Mouse (Mus musculus): ENCODE results near the gene Speg. TPM values are rescaled to one million over a fixed set of nuclear protein-coding genes. Genes with fewer than 3 reads are reported as not detected.

The Speg gene
- polyA plus RNA-seq, 1 experiment from 2014 or later = 33.5 TPM

DNA sequence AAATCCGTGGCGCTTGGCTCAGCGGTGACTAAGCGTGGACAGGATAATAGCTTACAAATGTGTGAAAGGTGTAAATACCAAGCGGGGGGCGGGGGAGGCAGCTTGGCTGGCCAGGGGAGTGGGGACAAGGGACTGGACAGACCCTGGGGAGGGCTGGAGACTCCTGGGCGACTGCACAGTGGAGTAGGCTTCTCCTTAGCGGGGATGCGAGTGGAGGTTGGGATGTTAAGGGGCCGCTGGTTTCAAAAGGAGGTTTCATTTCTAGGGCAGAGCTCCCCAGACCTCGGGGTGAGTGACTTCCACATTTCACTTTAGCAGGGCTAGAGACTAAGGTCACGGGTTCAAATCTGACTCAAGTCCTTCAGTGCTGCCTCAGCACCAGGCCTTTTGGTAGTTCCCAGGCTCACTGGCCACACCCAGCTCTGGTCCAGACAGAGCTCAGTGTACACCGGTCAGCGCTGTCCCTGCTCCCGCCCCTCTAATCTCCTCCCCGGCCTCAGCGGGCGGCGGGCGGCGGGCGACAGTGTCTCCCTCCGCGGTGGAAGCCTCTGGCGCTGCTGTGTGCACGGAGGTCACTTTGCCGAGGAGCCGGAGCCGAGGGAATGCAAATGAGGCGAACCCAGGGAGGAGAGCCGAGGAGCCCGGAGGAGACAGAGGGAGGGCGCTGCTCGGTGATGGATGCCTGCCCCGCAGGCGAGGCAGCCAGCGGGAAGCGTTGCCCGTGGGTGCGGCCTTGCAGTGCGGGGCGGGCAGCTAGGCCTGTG, 83.1 kb downstream of the Speg start:
- ATAC-seq = peak; percentile 70
- Histone ChIP-seq H3K9me3 (ENCODE audit: control insufficient read depth, low read length) (no peaks in the 10 kb centered on the region), H3K27ac (ENCODE audit: low read length) (peak overlapping the region; percentile 70), H3K9ac (ENCODE audit: low read depth, low read length) (peak overlapping the region; percentile 64), H3K36me3 (ENCODE audit: control insufficient read depth, insufficient read depth, low read length) (no peaks in the 10 kb centered on the region), H3K27me3 (replicated peaks; ENCODE audit: control insufficient read depth, insufficient read depth, low read length) (peaks cover 15% of the 10 kb centered on the region; the same call in 1 of the 2 replicates), H3K4me1 (ENCODE audit: control insufficient read depth, insufficient read depth, low read length) (peaks cover 19% of the 10 kb centered on the region), H3K4me2 (ENCODE audit: low read depth, low read length) (peak overlapping the region; percentile 63), H3K4me3 (ENCODE audit: low read length) (peak overlapping the region; percentile 42)
- 4% methylated on average over 38 of the region's 42 CpGs for WGBS

- no peaks in the 10 kb centered on the region for H3K9me3 ChIP-seq (ENCODE audit: control insufficient read depth, low read length)
- peak; percentile 45 for ATAC-seq
- H3K4me1 ChIP-seq (ENCODE audit: control insufficient read depth, insufficient read depth, low read length) = peaks cover 19% of the 10 kb centered on the region
- H3K4me2 ChIP-seq (ENCODE audit: low read depth, low read length) = peak overlapping the region; percentile 63
- WGBS = 9% methylated on average over 23 of the region's 23 CpGs
- peak overlapping the region; percentile 70 for H3K27ac ChIP-seq (ENCODE audit: low read length)
- H3K4me3 ChIP-seq (ENCODE audit: low read length) = peak overlapping the region; percentile 42
- H3K27me3 ChIP-seq (replicated peaks; ENCODE audit: control insufficient read depth, insufficient read depth, low read length) = peaks cover 15% of the 10 kb centered on the region; the same call in 1 of the 2 replicates
- H3K9ac ChIP-seq (ENCODE audit: low read depth, low read length) = peak overlapping the region; percentile 64
- no peaks in the 10 kb centered on the region for H3K36me3 ChIP-seq (ENCODE audit: control insufficient read depth, insufficient read depth, low read length)
Measured at GRCm38 (mm10) chr1:75458789-75459684, 83.9 kb downstream of the Speg start.

GRCm38 (mm10) chr1:75460297-75460696, 85.2 kb downstream of the Speg start:
- Histone ChIP-seq H3K9ac (ENCODE audit: low read depth, low read length) (no peak overlapping the region), H3K4me2 (ENCODE audit: low read depth, low read length) (no peak overlapping the region), H3K4me1 (ENCODE audit: control insufficient read depth, insufficient read depth, low read length) (peaks cover 19% of the 10 kb centered on the region), H3K9me3 (ENCODE audit: control insufficient read depth, low read length) (no peaks in the 10 kb centered on the region), H3K27ac (ENCODE audit: low read length) (no peak overlapping the region), H3K27me3 (replicated peaks; ENCODE audit: control insufficient read depth, insufficient read depth, low read length) (peaks cover 15% of the 10 kb centered on the region; the same call in 1 of the 2 replicates), H3K4me3 (ENCODE audit: low read length) (no peak overlapping the region), H3K36me3 (ENCODE audit: control insufficient read depth, insufficient read depth, low read length) (no peaks in the 10 kb centered on the region)
- ATAC-seq = no peak
- 61% methylated on average over 7 of the region's 7 CpGs for WGBS

GRCm38 (mm10) chr1:75462636-75463035, 87.5 kb downstream of the Speg start:
- Histone ChIP-seq H3K4me1 (ENCODE audit: control insufficient read depth, insufficient read depth, low read length) (peaks cover 20% of the 10 kb centered on the region), H3K36me3 (ENCODE audit: control insufficient read depth, insufficient read depth, low read length) (no peaks in the 10 kb centered on the region), H3K27me3 (replicated peaks; ENCODE audit: control insufficient read depth, insufficient read depth, low read length) (peaks cover 7% of the 10 kb centered on the region; the same call in 1 of the 2 replicates), H3K4me2 (ENCODE audit: low read depth, low read length) (no peak overlapping the region), H3K27ac (ENCODE audit: low read length) (no peak overlapping the region), H3K9ac (ENCODE audit: low read depth, low read length) (no peak overlapping the region), H3K9me3 (ENCODE audit: control insufficient read depth, low read length) (no peaks in the 10 kb centered on the region), H3K4me3 (ENCODE audit: low read length) (no peak overlapping the region)
- ATAC-seq = no peak
- 55% methylated on average over 1 of the region's 1 CpGs for WGBS

GRCm38 (mm10) chr1:75463652-75464204, 88.6 kb downstream of the Speg start:
- Histone ChIP-seq H3K9ac (ENCODE audit: low read depth, low read length) (peak overlapping the region; percentile 13; the same call in 1 of the 2 replicates), H3K4me2 (ENCODE audit: low read depth, low read length) (no peak overlapping the region), H3K27me3 (replicated peaks; ENCODE audit: control insufficient read depth, insufficient read depth, low read length) (no peaks in the 10 kb centered on the region), H3K27ac (ENCODE audit: low read length) (no peak overlapping the region), H3K4me3 (ENCODE audit: low read length) (no peak overlapping the region), H3K9me3 (ENCODE audit: control insufficient read depth, low read length) (no peaks in the 10 kb centered on the region), H3K36me3 (ENCODE audit: control insufficient read depth, insufficient read depth, low read length) (no peaks in the 10 kb centered on the region), H3K4me1 (ENCODE audit: control insufficient read depth, insufficient read depth, low read length) (peaks cover 10% of the 10 kb centered on the region)
- WGBS = 68% methylated on average over 5 of the region's 5 CpGs
- no peak; the same call in 1 of the 2 replicates for ATAC-seq

GRCm38 (mm10) chr1:75467215-75467927, 92.3 kb downstream of the Speg start:
- peak; percentile 79 for ATAC-seq
- no peak overlapping the region for H3K27ac ChIP-seq (ENCODE audit: low read length)
- peaks cover 4% of the 10 kb centered on the region for H3K4me1 ChIP-seq (ENCODE audit: control insufficient read depth, insufficient read depth, low read length)
- no peaks in the 10 kb centered on the region for H3K36me3 ChIP-seq (ENCODE audit: control insufficient read depth, insufficient read depth, low read length)
- no peak overlapping the region for H3K4me3 ChIP-seq (ENCODE audit: low read length)
- no peak overlapping the region for H3K4me2 ChIP-seq (ENCODE audit: low read depth, low read length)
- H3K9me3 ChIP-seq (ENCODE audit: control insufficient read depth, low read length) = no peaks in the 10 kb centered on the region
- no peaks in the 10 kb centered on the region for H3K27me3 ChIP-seq (replicated peaks; ENCODE audit: control insufficient read depth, insufficient read depth, low read length)
- peak overlapping the region; percentile 44 for H3K9ac ChIP-seq (ENCODE audit: low read depth, low read length)
- 7% methylated on average over 14 of the region's 14 CpGs for WGBS

DNA sequence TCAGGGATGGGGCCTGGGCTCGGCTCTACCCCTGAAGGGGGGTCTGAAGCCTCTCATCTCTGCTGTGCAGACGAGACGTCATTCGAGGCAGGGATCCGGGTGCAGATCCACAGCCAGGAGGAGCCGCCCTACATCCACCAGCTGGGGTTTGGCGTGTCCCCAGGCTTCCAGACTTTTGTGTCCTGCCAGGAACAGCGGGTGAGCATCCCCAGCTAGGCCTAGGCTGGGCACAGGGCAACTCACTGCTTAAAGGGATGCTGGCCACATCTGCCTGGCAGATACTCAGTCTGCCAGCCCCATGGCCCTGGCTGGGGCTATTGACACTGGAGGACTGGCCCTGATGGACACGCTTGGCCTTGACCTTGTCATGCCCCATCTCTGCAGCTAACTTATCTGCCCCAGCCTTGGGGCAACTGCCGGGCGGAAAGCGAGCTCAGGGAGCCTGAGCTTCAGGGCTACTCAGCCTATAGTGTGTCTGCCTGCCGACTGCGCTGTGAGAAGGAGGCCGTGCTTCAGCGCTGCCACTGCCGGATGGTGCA, 94.3 kb downstream of the Speg start:
- WGBS = 75% methylated on average over 17 of the region's 17 CpGs

DNA sequence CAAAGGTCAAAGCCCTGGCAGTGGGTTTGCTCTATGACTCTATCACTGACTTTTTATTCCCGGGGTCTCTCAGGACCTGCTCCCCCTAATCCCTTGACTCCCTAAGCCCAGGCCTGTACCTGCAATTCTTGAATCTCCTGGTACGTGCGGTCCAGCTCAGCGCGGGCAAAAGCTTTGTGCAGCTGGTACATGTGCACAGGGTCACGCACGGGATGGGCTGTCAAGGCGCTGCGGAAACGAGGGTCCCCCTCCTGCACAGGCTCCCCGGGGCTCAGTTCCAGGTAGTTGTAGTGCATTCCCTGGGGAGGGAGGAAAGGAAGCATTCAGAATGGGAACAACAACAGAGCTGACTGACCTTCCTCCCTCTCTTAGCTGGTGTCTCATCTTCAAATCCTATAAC, 101.3 kb downstream of the Speg start:
- H3K27ac ChIP-seq (ENCODE audit: low read length) = no peak overlapping the region
- WGBS = 92% methylated on average over 11 of the region's 11 CpGs
- ATAC-seq = no peak
- peaks cover 22% of the 10 kb centered on the region for H3K4me1 ChIP-seq (ENCODE audit: control insufficient read depth, insufficient read depth, low read length)
- no peak overlapping the region for H3K4me2 ChIP-seq (ENCODE audit: low read depth, low read length)
- H3K9ac ChIP-seq (ENCODE audit: low read depth, low read length) = no peak overlapping the region
- 0 out of 2 replicates have a peak, but pooled peaks cover 5% of the 10 kb centered on the region for H3K27me3 ChIP-seq (replicated peaks; ENCODE audit: control insufficient read depth, insufficient read depth, low read length)
- peaks cover 23% of the 10 kb centered on the region for H3K36me3 ChIP-seq (ENCODE audit: control insufficient read depth, insufficient read depth, low read length)
- no peak overlapping the region for H3K4me3 ChIP-seq (ENCODE audit: low read length)
- H3K9me3 ChIP-seq (ENCODE audit: control insufficient read depth, low read length) = no peaks in the 10 kb centered on the region

More for the DNA sequence above, 94.3 kb downstream of the Speg start:
- Histone ChIP-seq H3K4me1 (ENCODE audit: control insufficient read depth, insufficient read depth, low read length) (peaks cover 4% of the 10 kb centered on the region), H3K9me3 (ENCODE audit: control insufficient read depth, low read length) (no peaks in the 10 kb centered on the region), H3K27ac (ENCODE audit: low read length) (no peak overlapping the region), H3K9ac (ENCODE audit: low read depth, low read length) (no peak overlapping the region), H3K27me3 (replicated peaks; ENCODE audit: control insufficient read depth, insufficient read depth, low read length) (no peaks in the 10 kb centered on the region), H3K4me2 (ENCODE audit: low read depth, low read length) (no peak overlapping the region), H3K4me3 (ENCODE audit: low read length) (no peak overlapping the region), H3K36me3 (ENCODE audit: control insufficient read depth, insufficient read depth, low read length) (peaks cover 8% of the 10 kb centered on the region)
- ATAC-seq = no peak
